Mouse (Mus musculus): ENCODE measurements around the gene Arhgap42. TPM values are rescaled to one million over a fixed set of nuclear protein-coding genes. Genes with fewer than 3 reads are reported as not detected.
A peak's percentile ranks its signal among the peaks of the same experiment; 100 is the strongest.

Arhgap42 gene
- total RNA-seq, 1 experiment, result 4.3 TPM

DNA sequence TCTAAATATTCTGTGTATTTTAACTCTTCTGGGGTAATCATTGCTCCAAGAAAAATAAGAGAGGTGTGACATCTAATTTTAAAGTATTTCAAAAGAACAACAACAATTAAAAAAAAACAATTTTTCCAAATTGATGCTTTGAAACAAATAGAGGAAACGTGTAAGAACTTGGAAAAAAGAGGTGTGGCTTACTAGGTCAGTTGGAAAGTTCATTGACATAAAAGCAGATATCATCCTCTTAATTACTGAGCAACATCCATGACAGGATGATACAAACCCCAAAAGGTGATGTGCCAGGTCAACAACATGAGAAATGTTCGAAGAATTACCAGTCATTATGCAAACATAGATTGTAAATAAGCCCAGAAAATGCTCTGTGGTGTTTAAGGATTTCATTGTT is 267.4 kb downstream of the Arhgap42 start, which contains the start of gene Gm16485:
Gene Gm16485 (plus strand): TSS at position 301 of the 400 bp plus-strand sequence.
- H3K9ac ChIP-seq (ENCODE audit: insufficient read depth, low read depth, low read length, poor library complexity, severe bottlenecking), result no peak within 1 kb of the TSS
- no peaks in the 10 kb centered on the region for H3K36me3 ChIP-seq (ENCODE audit: control insufficient read depth, insufficient read depth, low read length, poor library complexity, severe bottlenecking)
- DNase-seq (ENCODE audit: low read depth, low spot score), result no peak
- in situ Hi-C loops (cut with MboI; ENCODE audit: low sequenced_read_pairs in 2 of 2, unreplicated experiment in 2 of 2), result no loop called here
- H3K4me3 ChIP-seq (ENCODE audit: insufficient read depth in 1 of 2, low read depth in 1 of 2, low read length in 2 of 2, poor library complexity in 1 of 2, severe bottlenecking in 1 of 2), result no peak within 1 kb of the TSS
- H3K4me1 ChIP-seq (ENCODE audit: control insufficient read depth in 2 of 2, insufficient read depth in 2 of 2, low read length in 2 of 2, poor library complexity in 1 of 2), result no peaks in the 10 kb centered on the region
- TF ChIP-seq CHD2 (IDR thresholded peaks at IDR 0.05; ENCODE audit: low read depth, low read length), result no peak
- no peak for TF ChIP-seq ZNF384 (IDR thresholded peaks at IDR 0.05; ENCODE audit: low read depth, low read length)
- no peak for TF ChIP-seq HCFC1 (IDR thresholded peaks at IDR 0.05; ENCODE audit: borderline replicate concordance, insufficient read depth, low read length)
- no peak for TF ChIP-seq MAFK (IDR thresholded peaks at IDR 0.05; ENCODE audit: insufficient read depth, low read depth, low read length)
- no peak for TF ChIP-seq ZC3H11A (IDR thresholded peaks at IDR 0.05; ENCODE audit: borderline replicate concordance, low read depth, low read length)
- H3K27ac ChIP-seq (ENCODE audit: insufficient read depth, low read depth, low read length, poor library complexity, severe bottlenecking), result no peak within 1 kb of the TSS
- no peaks in the 10 kb centered on the region for H3K9me3 ChIP-seq (ENCODE audit: control insufficient read depth, insufficient read depth, low read depth, low read length)

DNA sequence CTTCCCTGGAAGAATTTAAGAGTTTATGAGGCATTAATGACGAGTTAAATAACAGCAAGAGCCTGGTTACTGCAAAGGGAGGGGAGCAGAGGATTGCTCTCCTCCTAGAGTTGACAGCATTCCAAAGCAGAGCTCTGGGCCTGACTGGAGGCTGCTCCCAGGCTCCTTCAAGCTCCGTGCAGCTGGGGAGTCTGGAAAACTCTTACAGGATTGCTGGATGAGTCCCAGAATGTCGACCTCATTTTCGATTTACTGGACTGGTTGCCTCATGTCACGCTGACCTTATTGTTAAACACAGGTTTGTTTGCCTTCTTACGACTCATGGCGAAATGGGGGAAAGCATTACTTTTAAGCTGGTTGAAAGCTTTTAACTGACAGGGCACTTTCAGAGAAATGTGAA is 268.7 kb downstream of the Arhgap42 start:
- no peak for TF ChIP-seq ZC3H11A (IDR thresholded peaks at IDR 0.05; ENCODE audit: borderline replicate concordance, low read depth, low read length)
- no peaks in the 10 kb centered on the region for H3K4me1 ChIP-seq (ENCODE audit: control insufficient read depth in 2 of 2, insufficient read depth in 2 of 2, low read length in 2 of 2, poor library complexity in 1 of 2)
- H3K36me3 ChIP-seq (ENCODE audit: control insufficient read depth, insufficient read depth, low read length, poor library complexity, severe bottlenecking), result no peaks in the 10 kb centered on the region
- H3K9me3 ChIP-seq (ENCODE audit: control insufficient read depth, insufficient read depth, low read depth, low read length), result no peaks in the 10 kb centered on the region
- in situ Hi-C loops (cut with MboI; ENCODE audit: low sequenced_read_pairs in 2 of 2, unreplicated experiment in 2 of 2), result no loop called here
- no peak overlapping the region for H3K9ac ChIP-seq (ENCODE audit: insufficient read depth, low read depth, low read length, poor library complexity, severe bottlenecking)
- H3K4me3 ChIP-seq (ENCODE audit: insufficient read depth in 1 of 2, low read depth in 1 of 2, low read length in 2 of 2, poor library complexity in 1 of 2, severe bottlenecking in 1 of 2), result no peak overlapping the region
- DNase-seq (ENCODE audit: low read depth, low spot score), result no peak
- H3K27ac ChIP-seq (ENCODE audit: insufficient read depth, low read depth, low read length, poor library complexity, severe bottlenecking), result no peak overlapping the region

DNA sequence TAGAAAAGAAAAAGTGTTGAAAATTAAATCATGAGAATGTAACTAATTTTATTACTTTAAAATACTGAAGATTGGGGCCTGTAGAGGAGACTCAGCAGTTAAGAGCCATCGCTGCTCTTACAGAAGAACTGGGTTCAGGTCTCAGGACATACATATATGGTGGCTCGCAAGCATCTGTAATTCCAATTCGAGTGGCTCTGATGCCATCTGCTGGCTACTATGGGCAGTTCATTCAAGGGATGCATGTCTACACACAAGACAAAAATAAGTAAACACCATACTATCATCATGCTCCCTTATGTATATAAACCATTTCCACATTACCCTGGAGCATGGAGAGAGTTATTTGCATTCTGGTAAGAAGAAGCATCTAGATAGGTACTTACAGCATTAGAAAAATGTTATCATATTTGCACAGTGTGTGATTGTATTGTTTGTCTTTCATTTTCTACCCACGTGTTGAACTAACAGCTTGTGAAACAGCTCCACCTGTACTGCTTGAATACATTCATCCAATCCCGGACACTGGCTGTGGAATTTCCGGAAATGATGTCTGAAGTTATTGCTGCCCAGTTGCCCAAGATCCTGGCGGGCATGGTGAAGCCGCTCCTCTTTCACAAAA is 274.3 kb downstream of the Arhgap42 start:
- peak; percentile 54 for DNase-seq (ENCODE audit: low read depth, low spot score)
- H3K27ac ChIP-seq (ENCODE audit: insufficient read depth, low read depth, low read length, poor library complexity, severe bottlenecking), result no peak overlapping the region
- H3K9me3 ChIP-seq (ENCODE audit: control insufficient read depth, insufficient read depth, low read depth, low read length), result no peaks in the 10 kb centered on the region
- no peaks in the 10 kb centered on the region for H3K4me1 ChIP-seq (ENCODE audit: control insufficient read depth in 2 of 2, insufficient read depth in 2 of 2, low read length in 2 of 2, poor library complexity in 1 of 2)
- H3K36me3 ChIP-seq (ENCODE audit: control insufficient read depth, insufficient read depth, low read length, poor library complexity, severe bottlenecking), result no peaks in the 10 kb centered on the region
- in situ Hi-C loops (cut with MboI; ENCODE audit: low sequenced_read_pairs in 2 of 2, unreplicated experiment in 2 of 2), result loop anchor here (10.0 kb wide), 1 partner anchor 270 kb away; no protein-coding TSS in a partner anchor
- H3K4me3 ChIP-seq (ENCODE audit: insufficient read depth in 1 of 2, low read depth in 1 of 2, low read length in 2 of 2, poor library complexity in 1 of 2, severe bottlenecking in 1 of 2), result no peak overlapping the region
- TF ChIP-seq MAFK (IDR thresholded peaks at IDR 0.05; ENCODE audit: insufficient read depth, low read depth, low read length) (no peak), ZNF384 (IDR thresholded peaks at IDR 0.05; ENCODE audit: low read depth, low read length) (no peak), HCFC1 (IDR thresholded peaks at IDR 0.05; ENCODE audit: borderline replicate concordance, insufficient read depth, low read length) (no peak), ZC3H11A (IDR thresholded peaks at IDR 0.05; ENCODE audit: borderline replicate concordance, low read depth, low read length) (peak; percentile 98)
- H3K9ac ChIP-seq (ENCODE audit: insufficient read depth, low read depth, low read length, poor library complexity, severe bottlenecking), result no peak overlapping the region

DNA sequence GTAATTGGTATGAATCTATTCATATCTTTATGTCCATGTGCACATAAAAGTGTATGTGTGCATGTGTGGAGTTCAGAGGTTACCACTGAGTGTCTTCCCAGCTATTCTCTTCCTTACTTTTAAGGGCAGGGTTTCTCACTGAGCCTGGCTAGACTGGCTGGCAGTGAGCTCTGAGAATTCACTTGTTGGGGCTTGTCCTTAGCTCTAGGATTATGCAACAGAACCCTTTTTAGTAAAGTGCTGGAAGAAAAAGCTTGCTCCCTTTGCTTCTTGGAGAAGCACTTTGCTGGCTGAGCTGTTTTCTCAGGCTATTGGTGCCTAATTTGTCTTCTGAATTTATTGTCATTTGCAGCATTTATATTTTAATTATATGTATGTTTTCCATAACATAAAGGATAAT is 285.6 kb downstream of the Arhgap42 start:
- DNase-seq (ENCODE audit: low read depth, low spot score), result no peak
- no peaks in the 10 kb centered on the region for H3K4me1 ChIP-seq (ENCODE audit: control insufficient read depth in 2 of 2, insufficient read depth in 2 of 2, low read length in 2 of 2, poor library complexity in 1 of 2)
- TF ChIP-seq ZNF384 (IDR thresholded peaks at IDR 0.05; ENCODE audit: low read depth, low read length), result no peak
- TF ChIP-seq CHD2 (IDR thresholded peaks at IDR 0.05; ENCODE audit: low read depth, low read length), result no peak
- H3K27ac ChIP-seq (ENCODE audit: insufficient read depth, low read depth, low read length, poor library complexity, severe bottlenecking), result no peak overlapping the region
- no peak overlapping the region for H3K9ac ChIP-seq (ENCODE audit: insufficient read depth, low read depth, low read length, poor library complexity, severe bottlenecking)
- H3K9me3 ChIP-seq (ENCODE audit: control insufficient read depth, insufficient read depth, low read depth, low read length), result no peaks in the 10 kb centered on the region
- in situ Hi-C loops (cut with MboI; ENCODE audit: low sequenced_read_pairs in 2 of 2, unreplicated experiment in 2 of 2), result no loop called here
- H3K36me3 ChIP-seq (ENCODE audit: control insufficient read depth, insufficient read depth, low read length, poor library complexity, severe bottlenecking), result no peaks in the 10 kb centered on the region
- H3K4me3 ChIP-seq (ENCODE audit: insufficient read depth in 1 of 2, low read depth in 1 of 2, low read length in 2 of 2, poor library complexity in 1 of 2, severe bottlenecking in 1 of 2), result no peak overlapping the region
